Mouse (Mus musculus) megakaryocyte progenitor cell, adult 5-6 weeks (primary cell): ENCODE results near the gene Prrg2. TPM values are rescaled to one million over a fixed set of nuclear protein-coding genes. Genes with fewer than 3 reads are reported as not detected.
A peak's percentile ranks its signal among the peaks of the same experiment; 100 is the strongest.
"Not testable (repeated sequence)": the region's sequence is repeated elsewhere in the genome, so short reads cannot be mapped to it uniquely, and the experiment has no call there.

Experiments
- ATAC-seq: replicated peaks from 2 replicates; pipeline ENCODE4 v1.8.0; 2016; ENCODE audit warnings: mild to moderate bottlenecking, moderate TSS enrichment, inconsistent platforms; ENCODE audit not compliant: poor library complexity
- total RNA-seq, 2 experiments: library from RNA; stranded (forward) in 1 of 2; stranded (reverse) in 1 of 2; fragments of 157-497, 149-512 nt in 1 of 2; fragments of 200-1000 nt in 1 of 2; gene quantifications; 2 replicates each; pipeline versions ENCODE4 v1.2.3 to v1.2.4; 2015 to 2017

The Prrg2 gene
- total RNA-seq, 2 experiments from 2014 or later, result 2.6 to 4.2 TPM

- ATAC-seq, result no peak
Observed at GRCm38 (mm10) chr7:45038411-45038810, 24.1 kb downstream of the Prrg2 start.

GRCm38 (mm10) chr7:45037720-45038361 is 24.6 kb downstream of the Prrg2 start:
- ATAC-seq, result peak; percentile 97

DNA sequence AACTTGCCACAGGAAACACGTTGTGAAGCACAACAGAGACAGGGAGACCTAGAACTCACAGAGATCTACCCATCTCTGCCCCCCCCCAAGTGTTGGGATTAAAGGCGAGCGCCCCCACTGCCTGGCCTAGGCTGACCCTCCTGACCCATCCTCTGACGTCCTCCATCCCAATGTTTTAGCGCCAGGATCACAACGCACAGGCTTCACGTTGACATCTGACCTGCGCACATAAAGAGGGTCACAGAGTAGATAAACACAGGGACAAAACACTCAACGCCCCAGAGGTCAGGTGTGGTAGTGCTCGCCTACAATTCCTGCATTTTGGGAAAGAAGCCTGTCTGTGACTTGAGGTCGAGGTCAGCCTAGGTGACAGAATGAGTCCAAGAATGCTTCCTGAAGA is 25.8 kb downstream of the Prrg2 start:
- no peak for ATAC-seq

- no peak for ATAC-seq
Observed at GRCm38 (mm10) chr7:45035631-45036030, 26.8 kb downstream of the Prrg2 start.

- no peak for ATAC-seq
Observed at GRCm38 (mm10) chr7:45033722-45034359, 28.6 kb downstream of the Prrg2 start.

GRCm38 (mm10) chr7:45030857-45031256 is 31.6 kb downstream of the Prrg2 start:
- ATAC-seq, result no peak

- no peak for ATAC-seq
Observed at GRCm38 (mm10) chr7:45029995-45030394, 32.5 kb downstream of the Prrg2 start.

DNA sequence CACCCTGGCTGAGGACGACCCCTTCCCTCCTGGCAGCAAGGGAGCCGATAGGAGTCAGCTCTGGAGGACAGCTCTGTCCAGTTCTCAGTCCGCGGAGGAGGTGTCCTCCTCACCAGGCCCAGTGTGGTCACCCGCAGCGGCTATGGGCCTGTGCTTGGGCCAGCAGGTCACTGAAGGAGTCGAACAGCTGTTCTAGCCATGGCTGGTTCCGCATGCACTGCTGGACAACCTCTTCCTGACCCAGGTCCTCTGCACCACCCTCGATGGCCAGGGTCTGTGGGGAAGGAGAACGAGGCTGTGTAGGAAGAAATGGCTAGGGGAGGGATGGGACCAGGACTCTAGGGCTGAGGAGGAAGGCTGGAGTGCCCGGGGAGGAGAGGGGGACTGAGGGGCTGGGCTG is 34.1 kb downstream of the Prrg2 start:
- no peak for ATAC-seq

DNA sequence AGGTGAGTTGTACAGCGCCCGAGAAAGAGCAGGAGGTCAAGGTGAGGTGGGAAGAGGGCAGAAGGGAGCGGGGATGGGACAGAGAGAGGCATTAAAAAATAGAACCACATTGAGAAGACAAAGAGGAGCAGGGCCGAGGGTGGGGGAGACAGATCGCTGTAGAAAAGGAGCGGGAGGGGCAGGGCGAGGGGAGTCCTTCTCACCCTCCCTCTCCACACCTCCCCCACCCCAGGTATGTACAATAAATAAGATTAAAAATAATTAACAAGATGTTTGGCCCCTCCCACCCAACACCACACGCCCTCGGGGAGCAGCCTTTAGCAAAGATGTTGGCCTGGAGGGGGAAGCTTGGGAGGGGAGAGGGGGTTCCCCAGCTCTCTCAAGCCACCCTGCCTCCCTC is 34.7 kb downstream of the Prrg2 start:
- ATAC-seq, result no peak

- ATAC-seq, result no peak
Observed at GRCm38 (mm10) chr7:45026256-45026655, 36.2 kb downstream of the Prrg2 start.

GRCm38 (mm10) chr7:45025601-45026220 is 36.8 kb downstream of the Prrg2 start:
- no peak for ATAC-seq

GRCm38 (mm10) chr7:45024281-45025248 is 37.9 kb downstream of the Prrg2 start:
- ATAC-seq, result no peak; the same call in 1 of the 2 replicates

DNA sequence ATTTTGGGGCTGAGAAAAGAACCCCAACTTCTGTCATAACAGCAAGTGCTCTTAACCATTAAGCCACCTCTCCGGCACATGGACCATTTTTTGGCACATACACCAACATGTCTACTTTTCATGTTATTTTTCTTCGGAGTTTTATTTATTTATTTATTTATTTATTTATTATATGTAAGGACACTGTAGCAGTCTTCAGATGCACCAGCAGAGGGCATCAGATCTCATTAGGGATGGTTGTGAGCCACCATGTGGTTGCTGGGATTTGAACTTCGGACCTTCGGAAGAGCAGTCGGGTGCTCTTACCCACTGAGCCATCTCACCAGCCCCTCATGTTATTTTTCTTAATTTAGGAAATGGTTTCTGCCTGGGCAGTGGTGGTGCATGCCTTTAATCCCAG is 38.8 kb downstream of the Prrg2 start:
- not testable (repeated sequence) for ATAC-seq

DNA sequence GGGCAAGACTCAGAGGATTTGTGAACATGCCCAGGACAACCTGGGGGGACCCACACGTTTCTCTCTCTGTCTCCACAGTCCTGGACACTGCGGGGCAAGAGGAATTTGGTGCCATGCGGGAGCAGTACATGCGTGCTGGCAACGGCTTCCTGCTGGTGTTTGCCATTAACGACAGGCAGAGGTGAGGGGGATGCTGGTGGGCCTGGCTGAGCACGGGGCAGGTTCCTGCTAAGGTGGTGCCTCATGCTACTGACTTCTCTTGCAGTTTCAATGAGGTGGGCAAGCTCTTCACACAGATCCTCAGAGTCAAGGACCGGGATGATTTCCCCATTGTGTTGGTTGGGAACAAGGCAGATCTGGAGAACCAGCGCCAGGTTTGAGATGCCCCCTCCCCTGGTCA is 42.3 kb downstream of the Prrg2 start:
- ATAC-seq, result no peak

DNA sequence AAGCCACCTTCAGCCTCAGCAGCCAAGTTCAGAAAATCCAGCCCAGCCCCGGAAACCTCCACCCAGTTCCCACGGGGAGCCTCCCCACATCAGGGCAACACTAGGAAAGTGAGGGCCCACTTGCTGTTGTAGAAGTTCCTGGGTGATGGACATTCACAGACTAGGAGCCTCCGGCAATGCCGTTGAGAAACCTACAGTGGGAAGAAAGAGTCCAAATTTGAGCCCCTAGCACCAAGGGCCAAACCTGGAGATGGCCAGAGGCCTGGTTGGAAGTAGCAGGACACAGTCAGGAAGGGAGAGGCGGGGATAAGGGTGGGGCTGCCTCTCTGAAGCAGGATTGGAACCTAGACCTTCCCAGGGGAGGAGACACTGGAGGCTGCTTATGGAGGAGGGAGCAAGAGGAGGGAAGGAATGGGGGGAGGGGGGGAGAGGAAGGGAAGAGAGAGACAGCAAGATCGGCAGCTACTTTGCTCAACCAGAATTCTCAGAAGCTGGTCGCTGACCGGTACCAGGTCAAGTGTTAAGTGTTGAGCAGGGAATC is 43.4 kb downstream of the Prrg2 start:
- ATAC-seq, result no peak

- ATAC-seq, result peak; percentile 77
Observed at GRCm38 (mm10) chr7:45017242-45018061, 45.0 kb downstream of the Prrg2 start, which contains the start of gene Rras. Gene Rras (plus strand): TSS chr7:45017961.

DNA sequence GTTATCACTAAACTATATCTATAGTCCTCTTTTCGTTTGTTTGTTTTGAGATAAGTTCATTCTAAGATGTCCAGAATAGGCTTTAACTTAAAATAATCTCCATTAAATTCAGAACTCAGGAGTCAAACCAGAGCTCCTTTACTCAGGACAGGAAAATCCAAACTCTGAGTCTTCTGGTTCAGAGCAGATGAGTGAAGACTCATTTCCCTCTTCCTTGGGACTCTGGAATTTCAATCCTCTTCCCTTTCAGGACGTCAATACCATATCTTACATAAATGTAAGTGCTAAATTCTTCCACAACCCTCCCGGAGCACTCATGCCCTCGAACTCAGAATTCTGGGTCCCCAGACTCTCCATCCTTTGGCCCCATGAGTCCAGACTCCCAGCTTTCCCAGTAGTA is 45.7 kb downstream of the Prrg2 start:
- ATAC-seq, result no peak

GRCm38 (mm10) chr7:45015957-45016612 is 46.4 kb downstream of the Prrg2 start, which contains the start of gene Scaf1:
Gene Scaf1 (minus strand): TSS chr7:45016363.
- peak; percentile 75 for ATAC-seq

GRCm38 (mm10) chr7:45015344-45015956 is 47.0 kb downstream of the Prrg2 start:
- ATAC-seq, result no peak
